Mouse (Mus musculus) heart, embryonic 14.5 days (tissue): ENCODE data around the gene Ahctf1. TPM values are rescaled to one million over a fixed set of nuclear protein-coding genes. Genes with fewer than 3 reads are reported as not detected.
"Not testable (repeated sequence)": the region's sequence is repeated elsewhere in the genome, so short reads cannot be mapped to it uniquely, and the experiment has no call there.

Source experiments
- ATAC-seq: fragments of 200-750 bp; cut with Nextera tagmentation; 2 replicates; pipeline ENCODE4 v1.8.0; 2017; ENCODE audit warnings: low read depth, moderate TSS enrichment; ENCODE audit not compliant: insufficient number of reproducible peaks, insufficient read depth, low FRiP score
- H3K27ac ChIP-seq, 2 experiments: fragments of 200-500 bp in 1 of 2; fragments of 300-500 bp in 1 of 2; sonication (generic) in 1 of 2; replicated peaks in 1 of 2; 2 replicates each; pipeline ENCODE4 v1.5.1; 2012 to 2014; ENCODE audit warnings: low read depth in 2 of 2, low read length in 2 of 2, control low read depth in 1 of 2, mild to moderate bottlenecking in 1 of 2, mixed read lengths in 1 of 2; ENCODE audit not compliant: control insufficient read depth in 1 of 2, insufficient read depth in 1 of 2
- H3K27me3 ChIP-seq: fragments of 300-500 bp; sonication (generic); 2 replicates; pipeline ENCODE4 v1.6.1; 2014; ENCODE audit warnings: mild to moderate bottlenecking, low read length, control low read depth; ENCODE audit not compliant: control insufficient read depth, insufficient read depth
- H3K36me3 ChIP-seq: fragments of 300-500 bp; sonication (generic); 2 replicates; pipeline ENCODE4 v1.6.1; 2014; ENCODE audit warnings: mild to moderate bottlenecking, control low read depth, low read length, mixed read lengths; ENCODE audit not compliant: control insufficient read depth, insufficient read depth
- H3K4me1 ChIP-seq, 2 experiments: fragments of 200-500 bp in 1 of 2; fragments of 300-500 bp in 1 of 2; sonication (generic) in 1 of 2; 2 replicates each; pipeline ENCODE4 v1.6.1; 2012 to 2014; ENCODE audit warnings: low read length in 2 of 2, control low read depth in 1 of 2, mixed read lengths in 1 of 2; ENCODE audit not compliant: control insufficient read depth in 2 of 2, insufficient read depth in 2 of 2
- H3K4me2 ChIP-seq: fragments of 300-500 bp; sonication (generic); 2 replicates; pipeline ENCODE4 v1.6.1; 2014; ENCODE audit warnings: mild to moderate bottlenecking, low read length
- H3K4me3 ChIP-seq, 2 experiments: fragments of 200-500 bp in 1 of 2; fragments of 300-500 bp in 1 of 2; sonication (generic) in 1 of 2; 2 replicates each; pipeline ENCODE4 v1.5.1; 2012 to 2014; ENCODE audit warnings: low read length in 2 of 2, mild to moderate bottlenecking in 2 of 2, control low read depth in 1 of 2, low read depth in 1 of 2, moderate library complexity in 1 of 2; ENCODE audit not compliant: control insufficient read depth in 1 of 2, insufficient read depth in 1 of 2
- H3K9ac ChIP-seq: fragments of 300-500 bp; sonication (generic); 2 replicates; pipeline ENCODE4 v1.6.1; 2014; ENCODE audit warnings: mild to moderate bottlenecking, low read length
- H3K9me3 ChIP-seq: fragments of 300-500 bp; sonication (generic); 2 replicates; pipeline ENCODE4 v1.6.1; 2016; ENCODE audit warnings: low read length, control low read depth; ENCODE audit not compliant: control insufficient read depth
- WGBS: fragments of 180-500 bp; shearing (Covaris S2); extraction: QIAGEN DNeasy Blood & Tissue Kit; methylation state at CpG from one replicate; pipeline ENCODE4 v1.1.7; 2014; 5-methylcytosine and 5-hydroxymethylcytosine counted together
- polyA plus RNA-seq: library from polyadenylated mRNA; unstranded; fragments of >200 nt; fragmentation: Nextera tagmentation; extraction: Ambion mirVana; gene quantifications from 2 replicates; pipeline ENCODE4 v1.2.1, GENCODE M21; 2014

Ahctf1 gene
- polyA plus RNA-seq, 1 experiment from 2014 or later, result 20.0 TPM

DNA sequence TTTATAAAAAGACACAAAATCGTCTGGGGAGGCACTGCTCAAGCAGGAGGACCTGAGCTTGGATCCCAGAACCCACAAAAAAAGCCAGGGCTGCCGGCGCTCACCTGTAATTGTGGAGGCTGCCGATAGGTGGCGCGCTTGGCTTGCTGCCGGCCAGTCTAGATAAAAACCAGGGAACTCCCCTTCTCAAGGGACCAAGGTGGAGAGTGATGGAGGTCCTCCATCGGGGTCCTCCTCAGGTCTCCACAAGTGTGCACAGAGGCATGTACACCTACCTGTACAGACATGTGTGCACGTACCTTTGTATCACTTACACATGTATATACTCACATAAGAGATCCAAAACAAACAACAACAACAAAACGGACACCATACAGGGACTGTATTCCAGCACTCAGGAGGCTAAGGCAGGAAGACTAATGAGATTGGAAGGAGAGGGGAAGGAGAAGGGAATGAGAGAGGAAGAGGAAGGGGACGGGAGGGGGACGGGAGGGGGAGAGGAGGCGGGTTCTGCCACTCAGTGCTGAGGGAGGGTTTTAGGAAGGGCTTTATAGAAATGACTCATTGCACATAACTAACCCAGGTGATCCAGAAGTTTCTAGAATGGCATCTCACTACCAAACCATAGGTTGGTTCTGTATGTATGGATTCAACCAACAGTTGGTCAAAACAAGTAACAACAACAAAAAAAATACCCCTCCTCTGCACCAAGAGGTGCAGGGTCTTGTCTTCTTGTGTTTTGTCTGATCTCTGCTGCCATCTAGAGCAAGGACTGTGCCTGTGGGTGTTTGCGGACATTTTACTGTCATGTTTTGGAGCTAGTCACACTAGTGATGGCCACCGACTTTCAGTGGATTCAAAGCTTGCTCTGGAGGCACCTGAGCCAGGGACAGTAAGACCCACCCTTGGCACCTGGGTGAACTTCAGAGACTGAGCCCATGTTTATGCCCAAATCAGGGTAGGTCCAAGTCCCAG lies 68.7 kb downstream of the Ahctf1 start:
- no peak overlapping the region for H3K27ac ChIP-seq
- ATAC-seq, result 0 out of 2 replicates have a peak, but pooled peaks have one; percentile 24
- H3K4me2 ChIP-seq, result peak overlapping the region; percentile 33
- no peak overlapping the region for H3K4me3 ChIP-seq
- H3K9me3 ChIP-seq, result no peaks in the 10 kb centered on the region
- H3K4me1 ChIP-seq, result no peaks in the 10 kb centered on the region
- no peak overlapping the region for H3K9ac ChIP-seq
- no peaks in the 10 kb centered on the region for H3K27me3 ChIP-seq
- 30% methylated on average over 15 of the region's 15 CpGs for WGBS
- no peaks in the 10 kb centered on the region for H3K36me3 ChIP-seq

DNA sequence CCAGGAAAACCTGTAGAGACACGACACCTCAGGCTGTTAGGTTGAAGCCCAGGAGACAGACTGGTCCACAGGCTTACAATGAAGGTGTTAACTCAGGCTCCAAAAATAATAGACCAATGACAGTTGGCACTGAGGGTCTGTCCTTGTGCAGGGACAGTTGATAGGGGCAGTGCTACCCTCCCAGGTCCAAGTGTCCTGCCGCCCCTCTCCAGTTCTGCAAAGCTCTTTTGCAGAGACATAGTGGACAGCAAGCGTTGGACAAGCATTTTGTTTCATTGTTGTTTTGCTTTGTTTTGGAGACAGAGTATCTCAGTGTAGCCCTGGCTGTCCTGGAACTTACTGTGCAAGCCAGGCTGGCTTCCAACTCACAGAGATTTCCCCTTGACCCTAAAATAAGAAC lies 72.1 kb downstream of the Ahctf1 start:
- H3K4me2 ChIP-seq, result no peak overlapping the region
- WGBS, result 72% methylated on average over 3 of the region's 3 CpGs

DNA sequence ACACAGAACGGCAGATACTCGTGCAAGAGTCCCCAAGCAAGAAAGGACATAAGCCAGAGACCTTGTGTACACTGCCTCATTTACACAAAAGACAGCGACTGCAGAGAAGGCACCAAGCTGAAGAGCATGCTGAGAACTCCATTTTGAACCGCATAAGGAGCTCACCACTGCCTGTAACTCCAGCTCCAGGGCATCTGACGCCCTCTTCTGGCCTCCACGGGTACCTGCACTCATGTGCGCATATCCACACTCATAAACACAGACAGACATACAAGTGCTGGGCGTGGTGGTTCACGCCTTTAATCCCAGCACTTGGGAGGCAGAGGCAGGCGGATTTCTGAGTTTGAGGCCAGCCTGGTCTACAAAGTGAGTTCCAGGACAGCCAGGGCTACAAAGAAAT lies 74.8 kb downstream of the Ahctf1 start:
- no peaks in the 10 kb centered on the region for H3K4me1 ChIP-seq
- H3K27ac ChIP-seq, result no peak overlapping the region
- WGBS, result 82% methylated on average over 10 of the region's 10 CpGs
- no peaks in the 10 kb centered on the region for H3K27me3 ChIP-seq
- peaks cover 4% of the 10 kb centered on the region; the same call in 1 of the 2 replicates for H3K9me3 ChIP-seq
- no peak overlapping the region for H3K9ac ChIP-seq
- no peaks in the 10 kb centered on the region for H3K36me3 ChIP-seq
- no peak overlapping the region for H3K4me3 ChIP-seq
- ATAC-seq, result no peak
- no peak overlapping the region for H3K4me2 ChIP-seq

More for the DNA sequence above, 72.1 kb downstream of the Ahctf1 start:
- H3K36me3 ChIP-seq, result no peaks in the 10 kb centered on the region
- H3K27me3 ChIP-seq, result no peaks in the 10 kb centered on the region
- peaks cover 4% of the 10 kb centered on the region; the same call in 1 of the 2 replicates for H3K9me3 ChIP-seq
- no peak for ATAC-seq
- H3K4me1 ChIP-seq, result no peaks in the 10 kb centered on the region
- H3K27ac ChIP-seq, result no peak overlapping the region
- H3K4me3 ChIP-seq, result no peak overlapping the region
- no peak overlapping the region for H3K9ac ChIP-seq

DNA sequence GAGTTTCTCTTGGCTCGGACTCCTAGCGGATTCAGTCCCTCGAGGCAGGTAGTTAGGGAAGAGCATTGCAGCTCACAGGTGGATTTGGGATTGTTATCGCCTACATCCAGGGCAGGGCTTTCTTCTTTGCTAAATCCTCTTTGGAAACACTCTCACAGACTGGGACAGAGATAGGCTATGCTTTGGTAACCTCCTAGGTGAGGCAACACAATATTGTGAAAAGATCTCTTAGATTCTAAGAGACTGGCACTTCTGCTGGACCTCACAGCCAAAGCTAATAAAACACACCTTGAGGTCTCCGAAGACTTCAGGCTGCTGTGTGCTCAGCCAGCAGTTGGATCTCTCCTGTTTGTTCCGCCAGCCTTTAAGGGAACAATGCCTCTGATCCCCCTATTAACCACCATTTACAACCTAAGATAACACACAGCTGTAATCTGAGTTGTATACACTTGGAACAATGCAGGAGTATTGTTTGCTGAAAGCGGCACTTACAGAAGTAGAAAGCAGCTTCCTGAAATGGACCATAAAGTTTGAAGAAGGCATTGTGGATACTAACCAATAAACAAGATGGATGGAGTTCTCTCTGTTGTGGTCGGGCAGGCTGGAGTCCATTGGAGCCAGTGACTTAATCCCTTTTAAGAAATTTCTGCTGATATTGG lies 80.5 kb downstream of the Ahctf1 start:
- 78% methylated on average over 8 of the region's 8 CpGs for WGBS
- no peaks in the 10 kb centered on the region for H3K9me3 ChIP-seq
- no peaks in the 10 kb centered on the region for H3K36me3 ChIP-seq
- no peaks in the 10 kb centered on the region for H3K4me1 ChIP-seq
- no peak overlapping the region for H3K4me3 ChIP-seq
- ATAC-seq, result no peak
- no peak overlapping the region for H3K4me2 ChIP-seq
- no peak overlapping the region for H3K9ac ChIP-seq
- H3K27me3 ChIP-seq, result no peaks in the 10 kb centered on the region
- no peak overlapping the region for H3K27ac ChIP-seq

DNA sequence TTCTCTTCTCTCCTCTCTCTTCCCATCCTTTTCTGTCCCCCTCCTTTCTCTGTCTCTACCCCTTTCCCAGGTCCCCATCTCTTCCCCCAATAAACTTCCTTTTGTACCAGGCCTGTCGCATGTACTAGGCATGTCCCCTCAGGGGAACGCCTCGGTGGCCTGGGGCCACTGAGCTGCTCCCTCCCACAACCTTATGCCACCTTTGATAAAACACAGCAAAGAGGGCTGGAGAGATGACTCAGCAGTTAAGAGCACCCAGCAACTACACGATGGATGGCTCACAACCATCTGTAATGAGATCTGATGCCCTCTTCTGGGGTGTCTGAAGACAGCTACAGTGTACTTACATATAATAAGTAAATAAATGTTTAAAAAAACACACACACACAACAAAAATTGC lies 87.7 kb downstream of the Ahctf1 start:
- Histone ChIP-seq H3K4me1 (no peaks in the 10 kb centered on the region), H3K27me3 (no peaks in the 10 kb centered on the region), H3K36me3 (no peaks in the 10 kb centered on the region), H3K27ac (no peak overlapping the region), H3K9me3 (no peaks in the 10 kb centered on the region), H3K9ac (no peak overlapping the region), H3K4me3 (no peak overlapping the region), H3K4me2 (no peak overlapping the region)
- 92% methylated on average over 4 of the region's 4 CpGs for WGBS
- ATAC-seq, result no peak

DNA sequence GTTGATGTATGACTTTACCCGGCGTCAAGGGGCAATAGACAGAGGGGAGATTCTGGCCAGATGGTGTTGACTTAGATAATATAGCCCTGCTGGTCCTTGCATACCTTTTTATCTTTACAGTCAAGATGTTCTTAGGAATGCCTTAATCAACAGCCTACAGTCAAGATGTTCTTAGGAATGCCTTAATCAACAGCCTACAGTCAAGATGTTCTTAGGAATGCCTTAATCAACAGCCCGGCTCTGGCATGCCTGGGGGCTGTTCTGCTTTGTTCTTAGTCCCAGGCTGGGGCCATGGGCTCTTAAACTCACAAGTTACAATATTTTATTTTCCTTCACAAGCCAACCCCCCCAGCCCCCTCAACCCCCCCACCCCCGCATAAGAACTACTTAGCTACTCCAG lies 88.2 kb downstream of the Ahctf1 start:
- not testable (repeated sequence) for H3K4me3 ChIP-seq, H3K4me2 ChIP-seq, H3K36me3 ChIP-seq, H3K9ac ChIP-seq, ATAC-seq, H3K27ac ChIP-seq, H3K4me1 ChIP-seq, H3K9me3 ChIP-seq, H3K27me3 ChIP-seq
- 75% methylated on average over 3 of the region's 4 CpGs for WGBS

DNA sequence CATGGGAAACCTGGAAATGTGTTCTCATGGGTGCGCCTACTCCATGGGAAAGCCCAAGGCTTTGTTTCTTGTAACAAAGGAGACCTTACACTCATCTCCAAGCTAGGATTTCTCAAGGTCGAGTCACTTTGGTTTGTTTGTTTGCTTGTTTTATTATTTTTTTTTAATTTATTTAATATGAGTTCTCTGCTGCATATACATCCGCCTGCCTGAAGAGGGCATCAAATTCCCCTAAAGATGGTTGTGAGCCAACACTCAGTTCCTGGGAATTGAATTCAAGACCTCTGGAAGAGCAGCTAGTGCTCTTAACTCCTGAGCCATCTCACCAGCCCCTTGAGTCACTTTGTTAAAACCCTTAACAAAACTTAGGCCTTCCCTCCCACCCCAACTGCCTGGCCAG lies 90.1 kb downstream of the Ahctf1 start:
- Histone ChIP-seq H3K4me1 (peaks cover 0 to 5% of the 10 kb centered on the region in 2 experiments; a peak in 2 of 4 replicates), H3K27me3 (no peaks in the 10 kb centered on the region), H3K36me3 (no peaks in the 10 kb centered on the region), H3K9me3 (no peaks in the 10 kb centered on the region), H3K4me2 (no peak overlapping the region), H3K9ac (no peak overlapping the region), H3K27ac (no peak overlapping the region), H3K4me3 (no peak overlapping the region)
- 82% methylated on average over 3 of the region's 3 CpGs for WGBS
- ATAC-seq, result no peak
